Mouse (Mus musculus) stomach, postnatal 0 days (tissue): ENCODE results near the gene Gm47996.

ENCODE experiments used
- CTCF ChIP-seq: IDR thresholded peaks from 2 replicates; pipeline ENCODE4 v1.5.1; 2016; ENCODE audit warnings: antibody characterized with exemption, low read depth, mild to moderate bottlenecking, moderate library complexity
- EP300 ChIP-seq: optimal IDR thresholded peaks from 2 replicates; pipeline ENCODE3; 2016; ENCODE audit warnings: antibody characterized with exemption

DNA sequence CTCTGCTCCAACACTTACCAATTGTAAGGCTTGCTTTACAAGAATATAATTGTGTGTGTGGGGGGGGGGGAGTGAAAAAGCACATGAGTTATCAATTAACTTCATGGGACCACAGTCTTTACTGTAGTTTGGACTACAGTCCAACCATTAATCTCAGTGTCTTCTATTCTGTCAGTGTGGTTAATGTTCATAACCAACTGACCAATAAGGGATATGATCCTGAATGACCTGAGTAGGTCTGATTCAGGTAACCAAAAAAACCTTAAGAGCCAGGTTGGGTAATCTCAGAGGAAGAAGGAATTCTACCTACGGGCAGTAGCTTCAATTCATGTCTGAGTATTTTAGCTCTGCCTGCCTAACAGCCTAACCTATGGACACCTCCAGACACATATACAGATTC, 14.6 kb downstream of the Gm47996 start:
- no peak for TF ChIP-seq CTCF
- no peak for TF ChIP-seq EP300
